Mouse (Mus musculus): ENCODE results near the gene Prmt7. TPM values are rescaled to one million over a fixed set of nuclear protein-coding genes. Genes with fewer than 3 reads are reported as not detected.
"Not testable (repeated sequence)": the region's sequence is repeated elsewhere in the genome, so short reads cannot be mapped to it uniquely, and the experiment has no call there.

Gene Prmt7
- polyA plus RNA-seq, 1 experiment from 2014 or later, result 71.1 TPM

- ATAC-seq (ENCODE audit: insufficient read depth, low FRiP score, low TSS enrichment); H3K27me3 ChIP-seq (ENCODE audit: control insufficient read depth, insufficient read depth, low read length); H3K4me1 ChIP-seq (ENCODE audit: control insufficient read depth, insufficient read depth, low read length); H3K9me3 ChIP-seq (ENCODE audit: control insufficient read depth, low read length); H3K4me2 ChIP-seq (ENCODE audit: low read depth); H3K9ac ChIP-seq (ENCODE audit: low read length); H3K36me3 ChIP-seq (ENCODE audit: control insufficient read depth, insufficient read depth, low read length); H3K4me3 ChIP-seq (ENCODE audit: low read depth, low read length); H3K27ac ChIP-seq (ENCODE audit: low read depth, low read length); DNase-seq (ENCODE audit: low spot score): not testable (repeated sequence)
- WGBS, result 88% methylated on average over 3 of the region's 3 CpGs
Observed at GRCm38 (mm10) chr8:106199596-106199995, 11.1 kb upstream of the Prmt7 start.

GRCm38 (mm10) chr8:106210035-106210731, 553 bp upstream of the Prmt7 start:
- H3K4me1 ChIP-seq (ENCODE audit: control insufficient read depth, insufficient read depth, low read length), result no peaks in the 10 kb centered on the region
- no peaks in the 10 kb centered on the region for H3K27me3 ChIP-seq (ENCODE audit: control insufficient read depth, insufficient read depth, low read length)
- H3K36me3 ChIP-seq (ENCODE audit: control insufficient read depth, insufficient read depth, low read length), result peaks cover 3% of the 10 kb centered on the region; the same call in 1 of the 2 replicates
- H3K4me3 ChIP-seq (ENCODE audit: low read depth, low read length), result peak overlapping the region; percentile 77
- peak overlapping the region; percentile 65 for H3K4me2 ChIP-seq (ENCODE audit: low read depth)
- peak; percentile 67 for ATAC-seq (ENCODE audit: insufficient read depth, low FRiP score, low TSS enrichment)
- H3K9ac ChIP-seq (ENCODE audit: low read length), result peak overlapping the region; percentile 92
- DNase-seq (ENCODE audit: low spot score), result no peak
- no peaks in the 10 kb centered on the region for H3K9me3 ChIP-seq (ENCODE audit: control insufficient read depth, low read length)
- WGBS, result 1% methylated on average over 35 of the region's 35 CpGs
- peak overlapping the region; percentile 89 for H3K27ac ChIP-seq (ENCODE audit: low read depth, low read length)

- Histone ChIP-seq H3K4me2 (ENCODE audit: low read depth) (peak overlapping the region; percentile 65), H3K4me3 (ENCODE audit: low read depth, low read length) (peak overlapping the region; percentile 77), H3K9ac (ENCODE audit: low read length) (peak overlapping the region; percentile 92), H3K36me3 (ENCODE audit: control insufficient read depth, insufficient read depth, low read length) (peaks cover 5% of the 10 kb centered on the region; the same call in 1 of the 2 replicates), H3K9me3 (ENCODE audit: control insufficient read depth, low read length) (no peaks in the 10 kb centered on the region), H3K4me1 (ENCODE audit: control insufficient read depth, insufficient read depth, low read length) (no peaks in the 10 kb centered on the region), H3K27me3 (ENCODE audit: control insufficient read depth, insufficient read depth, low read length) (no peaks in the 10 kb centered on the region), H3K27ac (ENCODE audit: low read depth, low read length) (peak overlapping the region; percentile 89)
- no peak for DNase-seq (ENCODE audit: low spot score)
- 7% methylated on average over 13 of the region's 13 CpGs for WGBS
- no peak for ATAC-seq (ENCODE audit: insufficient read depth, low FRiP score, low TSS enrichment)
Observed at GRCm38 (mm10) chr8:106211421-106211820, 685 bp downstream of the Prmt7 start.

- Histone ChIP-seq H3K9me3 (ENCODE audit: control insufficient read depth, low read length) (no peaks in the 10 kb centered on the region), H3K36me3 (ENCODE audit: control insufficient read depth, insufficient read depth, low read length) (peaks cover 2% of the 10 kb centered on the region; the same call in 1 of the 2 replicates), H3K4me1 (ENCODE audit: control insufficient read depth, insufficient read depth, low read length) (no peaks in the 10 kb centered on the region), H3K27me3 (ENCODE audit: control insufficient read depth, insufficient read depth, low read length) (no peaks in the 10 kb centered on the region), H3K27ac (ENCODE audit: low read depth, low read length) (no peak overlapping the region), H3K4me2 (ENCODE audit: low read depth) (no peak overlapping the region), H3K4me3 (ENCODE audit: low read depth, low read length) (no peak overlapping the region), H3K9ac (ENCODE audit: low read length) (no peak overlapping the region)
- no peak for DNase-seq (ENCODE audit: low spot score)
- 97% methylated on average over 3 of the region's 3 CpGs for WGBS
- no peak for ATAC-seq (ENCODE audit: insufficient read depth, low FRiP score, low TSS enrichment)
Observed at GRCm38 (mm10) chr8:106213959-106214358, 3.2 kb downstream of the Prmt7 start.

GRCm38 (mm10) chr8:106219620-106220019, 8.9 kb downstream of the Prmt7 start:
- Histone ChIP-seq H3K27me3 (ENCODE audit: control insufficient read depth, insufficient read depth, low read length) (no peaks in the 10 kb centered on the region), H3K27ac (ENCODE audit: low read depth, low read length) (no peak overlapping the region), H3K36me3 (ENCODE audit: control insufficient read depth, insufficient read depth, low read length) (peaks cover 2% of the 10 kb centered on the region; the same call in 1 of the 2 replicates), H3K4me2 (ENCODE audit: low read depth) (no peak overlapping the region), H3K9ac (ENCODE audit: low read length) (no peak overlapping the region), H3K4me3 (ENCODE audit: low read depth, low read length) (no peak overlapping the region), H3K4me1 (ENCODE audit: control insufficient read depth, insufficient read depth, low read length) (no peaks in the 10 kb centered on the region), H3K9me3 (ENCODE audit: control insufficient read depth, low read length) (no peaks in the 10 kb centered on the region)
- ATAC-seq (ENCODE audit: insufficient read depth, low FRiP score, low TSS enrichment), result no peak
- WGBS, result 91% methylated on average over 3 of the region's 3 CpGs
- no peak for DNase-seq (ENCODE audit: low spot score)

GRCm38 (mm10) chr8:106226589-106226988, 15.9 kb downstream of the Prmt7 start:
- WGBS, result 51% methylated on average over 9 of the region's 9 CpGs
- DNase-seq (ENCODE audit: low spot score) (peak; percentile 68), ATAC-seq (ENCODE audit: insufficient read depth, low FRiP score, low TSS enrichment) (no peak)
- no peaks in the 10 kb centered on the region for H3K9me3 ChIP-seq (ENCODE audit: control insufficient read depth, low read length)
- no peak overlapping the region for H3K9ac ChIP-seq (ENCODE audit: low read length)
- H3K4me2 ChIP-seq (ENCODE audit: low read depth), result no peak overlapping the region
- no peaks in the 10 kb centered on the region for H3K4me1 ChIP-seq (ENCODE audit: control insufficient read depth, insufficient read depth, low read length)
- H3K36me3 ChIP-seq (ENCODE audit: control insufficient read depth, insufficient read depth, low read length), result peaks cover 4% of the 10 kb centered on the region; the same call in 1 of the 2 replicates
- no peaks in the 10 kb centered on the region for H3K27me3 ChIP-seq (ENCODE audit: control insufficient read depth, insufficient read depth, low read length)
- no peak overlapping the region for H3K27ac ChIP-seq (ENCODE audit: low read depth, low read length)
- no peak overlapping the region for H3K4me3 ChIP-seq (ENCODE audit: low read depth, low read length)

GRCm38 (mm10) chr8:106231536-106231935, 20.8 kb downstream of the Prmt7 start:
- H3K9me3 ChIP-seq (ENCODE audit: control insufficient read depth, low read length), result no peaks in the 10 kb centered on the region
- no peak overlapping the region for H3K27ac ChIP-seq (ENCODE audit: low read depth, low read length)
- H3K4me1 ChIP-seq (ENCODE audit: control insufficient read depth, insufficient read depth, low read length), result no peaks in the 10 kb centered on the region
- no peak for DNase-seq (ENCODE audit: low spot score)
- no peak overlapping the region for H3K4me3 ChIP-seq (ENCODE audit: low read depth, low read length)
- H3K4me2 ChIP-seq (ENCODE audit: low read depth), result no peak overlapping the region
- peaks cover 6% of the 10 kb centered on the region for H3K36me3 ChIP-seq (ENCODE audit: control insufficient read depth, insufficient read depth, low read length)
- H3K9ac ChIP-seq (ENCODE audit: low read length), result no peak overlapping the region
- no peaks in the 10 kb centered on the region for H3K27me3 ChIP-seq (ENCODE audit: control insufficient read depth, insufficient read depth, low read length)
- ATAC-seq (ENCODE audit: insufficient read depth, low FRiP score, low TSS enrichment), result no peak
- 87% methylated on average over 7 of the region's 7 CpGs for WGBS

- no peaks in the 10 kb centered on the region for H3K9me3 ChIP-seq (ENCODE audit: control insufficient read depth, low read length)
- no peak for DNase-seq (ENCODE audit: low spot score)
- H3K27ac ChIP-seq (ENCODE audit: low read depth, low read length), result no peak overlapping the region
- no peak for ATAC-seq (ENCODE audit: insufficient read depth, low FRiP score, low TSS enrichment)
- 78% methylated on average over 3 of the region's 3 CpGs for WGBS
- peaks cover 6% of the 10 kb centered on the region for H3K36me3 ChIP-seq (ENCODE audit: control insufficient read depth, insufficient read depth, low read length)
- no peaks in the 10 kb centered on the region for H3K4me1 ChIP-seq (ENCODE audit: control insufficient read depth, insufficient read depth, low read length)
- no peak overlapping the region for H3K9ac ChIP-seq (ENCODE audit: low read length)
- H3K4me3 ChIP-seq (ENCODE audit: low read depth, low read length), result no peak overlapping the region
- H3K27me3 ChIP-seq (ENCODE audit: control insufficient read depth, insufficient read depth, low read length), result no peaks in the 10 kb centered on the region
- H3K4me2 ChIP-seq (ENCODE audit: low read depth), result no peak overlapping the region
Observed at GRCm38 (mm10) chr8:106232751-106233150, 22.0 kb downstream of the Prmt7 start.

GRCm38 (mm10) chr8:106234567-106235261, 24.0 kb downstream of the Prmt7 start:
- H3K27me3 ChIP-seq (ENCODE audit: control insufficient read depth, insufficient read depth, low read length), result no peaks in the 10 kb centered on the region
- H3K27ac ChIP-seq (ENCODE audit: low read depth, low read length), result no peak overlapping the region
- no peak overlapping the region for H3K9ac ChIP-seq (ENCODE audit: low read length)
- peaks cover 2% of the 10 kb centered on the region for H3K36me3 ChIP-seq (ENCODE audit: control insufficient read depth, insufficient read depth, low read length)
- ATAC-seq (ENCODE audit: insufficient read depth, low FRiP score, low TSS enrichment) (no peak), DNase-seq (ENCODE audit: low spot score) (no peak)
- no peaks in the 10 kb centered on the region for H3K4me1 ChIP-seq (ENCODE audit: control insufficient read depth, insufficient read depth, low read length)
- H3K9me3 ChIP-seq (ENCODE audit: control insufficient read depth, low read length), result no peaks in the 10 kb centered on the region
- 93% methylated on average over 17 of the region's 17 CpGs for WGBS
- H3K4me3 ChIP-seq (ENCODE audit: low read depth, low read length), result no peak overlapping the region
- H3K4me2 ChIP-seq (ENCODE audit: low read depth), result no peak overlapping the region
